Mouse (Mus musculus): ENCODE measurements around the gene Apbb1. TPM values are rescaled to one million over a fixed set of nuclear protein-coding genes. Genes with fewer than 3 reads are reported as not detected.

Gene Apbb1
- total RNA-seq, 2 experiments from 2014 or later: 352 to 385 TPM

DNA sequence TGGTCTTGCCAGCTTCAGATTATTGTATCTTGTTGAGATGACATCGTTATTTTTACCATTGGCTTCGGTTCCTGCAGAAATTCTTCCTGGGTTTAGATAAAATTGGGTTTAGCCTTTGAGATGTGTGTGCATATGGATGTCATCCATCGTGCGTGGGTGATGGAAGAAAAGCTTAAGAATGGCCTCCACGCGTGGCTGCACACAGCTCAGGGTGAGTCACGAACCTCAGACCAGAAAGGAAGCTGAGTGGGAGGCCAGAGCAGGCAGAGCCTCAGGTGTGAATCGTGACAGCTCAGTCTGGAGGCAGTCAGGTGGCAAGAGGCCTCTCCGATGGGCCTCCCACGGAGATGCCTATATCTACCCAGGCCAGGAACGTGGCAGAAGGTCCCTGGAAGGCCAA, 62.1 kb downstream of the Apbb1 start:
- DNase-seq: peak in 1 of 2 experiments; percentile 12

- DNase-seq: no peak
Measured at GRCm38 (mm10) chr7:105516669-105517360, 64.6 kb downstream of the Apbb1 start.

DNA sequence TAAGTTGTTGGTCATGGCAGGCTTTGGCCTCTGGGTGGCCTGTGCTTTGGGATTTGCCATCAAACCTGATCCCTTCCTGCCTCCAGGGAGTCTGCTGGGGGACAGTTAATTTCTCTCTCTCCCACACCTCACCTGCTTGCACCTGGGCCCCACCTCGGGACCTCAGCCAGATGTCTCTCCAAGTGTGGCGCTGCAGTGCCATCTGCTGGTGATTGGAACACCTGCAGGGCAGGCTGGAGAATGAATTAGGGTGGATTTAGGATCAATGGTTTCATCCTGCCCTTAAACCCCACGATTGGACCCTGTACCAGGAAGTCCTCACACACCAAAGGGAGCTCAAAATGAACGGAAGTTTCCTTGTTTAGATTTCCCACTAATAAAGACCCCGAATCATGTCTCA, 66.3 kb downstream of the Apbb1 start:
- peak; percentile 41 to 54 for DNase-seq

- no peak for DNase-seq
Measured at GRCm38 (mm10) chr7:105514561-105514960, 66.9 kb downstream of the Apbb1 start.

DNA sequence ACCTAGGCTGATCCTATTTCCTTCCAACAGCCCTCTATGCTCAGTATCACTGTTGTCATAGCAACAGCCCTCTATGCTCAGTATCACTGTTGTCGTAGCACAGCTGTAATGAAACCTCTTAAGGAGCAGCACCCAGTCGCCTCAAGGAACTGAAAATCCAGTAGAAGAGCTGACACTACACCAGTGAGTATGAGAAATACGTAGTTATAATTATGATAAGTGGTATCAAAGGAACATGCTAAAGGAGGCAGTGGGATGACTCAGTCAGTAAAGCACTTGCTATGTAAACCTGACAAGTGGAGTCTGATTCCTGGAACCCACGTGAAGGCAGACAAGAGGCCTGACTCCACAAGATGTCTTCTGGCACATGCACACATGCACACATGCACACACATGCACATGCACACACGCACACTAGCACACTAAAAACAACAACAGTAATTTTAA, 67.6 kb downstream of the Apbb1 start:
- DNase-seq: peak in 1 of 2 experiments; percentile 4

GRCm38 (mm10) chr7:105510143-105510542, 71.3 kb downstream of the Apbb1 start:
- no peak for DNase-seq

Other genes with a start within 250 kb of the Apbb1 start
- gene Olfr690, start 247.5 kb downstream of the Apbb1 start, total RNA-seq (2021): under 1 TPM; 0.42 to 0.51 TPM
- gene Olfr691, start 239.4 kb downstream of the Apbb1 start, total RNA-seq (2021): under 1 TPM; 0.78 to 0.95 TPM
- gene Olfr692, start 213.4 kb downstream of the Apbb1 start, total RNA-seq (2021): not detected
- gene Gm5901, start 206.6 kb downstream of the Apbb1 start, total RNA-seq (2021): not detected
- gene Fam160a2, start 181.6 kb downstream of the Apbb1 start, total RNA-seq (2021): 10 to 100 TPM; 57.6 to 58.6 TPM
- under 1 TPM; 0.43 to 0.90 TPM for gene Cnga4, start 177.1 kb downstream of the Apbb1 start, total RNA-seq (2021)
- 1 to 10 TPM; 5.9 to 6.6 TPM for gene Cckbr, start 155.9 kb downstream of the Apbb1 start, total RNA-seq (2021)
- 10 to 100 TPM; 12.7 to 13.2 TPM for gene Cavin3, start 99.4 kb downstream of the Apbb1 start, total RNA-seq (2021)
- gene Smpd1, start 27.3 kb downstream of the Apbb1 start, total RNA-seq (2021): 10 to 100 TPM; 78.8 to 87.0 TPM
- under 1 TPM in 1 of 2 experiments, not detected in 1; 0.22 TPM for gene Hpx, start 18.5 kb upstream of the Apbb1 start, total RNA-seq (2021)
- 100 to 1,000 TPM; 129 to 139 TPM for gene Trim3, start 51.9 kb upstream of the Apbb1 start, total RNA-seq (2021)
- 10 to 100 TPM; 67.3 to 67.7 TPM for gene Timm10b, start 58.4 kb upstream of the Apbb1 start, total RNA-seq (2021)
- gene Arfip2, start 58.8 kb upstream of the Apbb1 start, total RNA-seq (2021): 100 to 1,000 TPM in 1 of 2 experiments, 10 to 100 TPM in 1; 96.9 to 108 TPM
- gene Gm45799, start 58.9 kb upstream of the Apbb1 start, total RNA-seq (2021): 10 to 100 TPM; 14.7 TPM
- gene Dnhd1, start 69.2 kb upstream of the Apbb1 start, total RNA-seq (2021): 1 to 10 TPM; 5.5 to 6.5 TPM
- gene Ilk, start 154.9 kb upstream of the Apbb1 start, total RNA-seq (2021): 10 to 100 TPM; 76.6 to 81.7 TPM
- gene Rrp8, start 155.7 kb upstream of the Apbb1 start, total RNA-seq (2021): 10 to 100 TPM; 10.7 to 15.8 TPM
- 100 to 1,000 TPM; 119 to 122 TPM for gene Taf10, start 162.7 kb upstream of the Apbb1 start, total RNA-seq (2021)
- 10 to 100 TPM; 59.7 to 67.7 TPM for gene Tpp1, start 170.6 kb upstream of the Apbb1 start, total RNA-seq (2021)
- 10 to 100 TPM; 13.9 to 15.6 TPM for gene Dchs1, start 206.0 kb upstream of the Apbb1 start, total RNA-seq (2021)
- 100 to 1,000 TPM; 107 to 108 TPM for gene Mrpl17, start 229.4 kb upstream of the Apbb1 start, total RNA-seq (2021)